Mouse (Mus musculus) liver, postnatal 0 days (tissue): ENCODE data around the gene Irgm2.

Experiments
- CTCF ChIP-seq: sonication (generic); IDR thresholded peaks from 2 replicates; pipeline ENCODE4 v1.5.1; 2016; ENCODE audit warnings: antibody characterized with exemption, low read depth
- EP300 ChIP-seq: IDR thresholded peaks from 2 replicates; pipeline ENCODE4 v1.6.1; 2016; ENCODE audit warnings: antibody characterized with exemption, low read depth, mild to moderate bottlenecking

GRCm38 (mm10) chr11:58201052-58201451 lies 1.6 kb downstream of the Irgm2 start:
- TF ChIP-seq CTCF (no peak), EP300 (no peak)
